Mouse (Mus musculus) bone marrow macrophage, adult 2 months (primary cell): ENCODE data around the gene Pebp1. TPM values are rescaled to one million over a fixed set of nuclear protein-coding genes. Genes with fewer than 3 reads are reported as not detected.

ENCODE experiments used
- H3K27ac ChIP-seq: 2 replicates; pipeline ENCODE4 v1.5.1; 2012; ENCODE audit warnings: low read depth, low read length; ENCODE audit not compliant: insufficient read depth
- H3K4me1 ChIP-seq: 2 replicates; pipeline ENCODE4 v1.6.1; 2012; ENCODE audit warnings: low read length; ENCODE audit not compliant: control insufficient read depth, insufficient read depth
- H3K4me3 ChIP-seq: 2 replicates; pipeline ENCODE4 v1.5.1; 2012; ENCODE audit warnings: mild to moderate bottlenecking, low read length, moderate library complexity; ENCODE audit not compliant: insufficient read depth
- CTCF ChIP-seq: IDR thresholded peaks from 2 replicates; pipeline ENCODE4 v1.5.1; 2012; ENCODE audit warnings: low read depth, mild to moderate bottlenecking, low read length, moderate library complexity
- POLR2A ChIP-seq: IDR thresholded peaks from 2 replicates; pipeline ENCODE4 v1.6.1; 2012; ENCODE audit warnings: mild to moderate bottlenecking, low read depth, low read length, borderline replicate concordance
- polyA plus RNA-seq: library from polyadenylated mRNA; stranded (reverse); fragments of >200 nt; gene quantifications from 2 replicates; pipeline ENCODE4 v1.2.4, GENCODE M21; 2012; ENCODE audit not compliant: missing spikeins, insufficient read depth, insufficient read length

Gene Pebp1
- polyA plus RNA-seq, 1 experiment, result 104 TPM

DNA sequence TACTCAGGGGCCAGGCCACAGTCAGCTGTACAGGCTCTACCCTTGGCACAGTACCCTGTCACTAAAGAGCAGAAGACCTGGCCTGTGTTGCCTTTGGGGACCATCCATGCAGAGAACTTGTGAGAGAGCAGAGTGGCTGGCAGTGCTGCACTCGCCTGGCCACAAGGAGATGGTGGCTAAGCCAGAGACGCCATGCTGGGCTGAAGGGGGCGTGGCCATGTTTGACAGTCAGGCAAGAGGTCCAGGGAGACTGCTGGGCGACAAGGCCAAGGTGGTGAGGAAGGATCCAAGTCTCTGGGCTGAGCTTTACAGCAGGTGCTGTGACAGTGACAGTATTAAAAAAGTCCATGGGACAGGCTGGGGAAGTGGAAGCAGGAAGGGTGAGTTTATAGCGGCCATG, 18.7 kb downstream of the Pebp1 start:
- Histone ChIP-seq H3K4me1 (no peaks in the 10 kb centered on the region), H3K4me3 (no peak overlapping the region), H3K27ac (no peak overlapping the region)
- TF ChIP-seq POLR2A, result no peak
- no peak for TF ChIP-seq CTCF

DNA sequence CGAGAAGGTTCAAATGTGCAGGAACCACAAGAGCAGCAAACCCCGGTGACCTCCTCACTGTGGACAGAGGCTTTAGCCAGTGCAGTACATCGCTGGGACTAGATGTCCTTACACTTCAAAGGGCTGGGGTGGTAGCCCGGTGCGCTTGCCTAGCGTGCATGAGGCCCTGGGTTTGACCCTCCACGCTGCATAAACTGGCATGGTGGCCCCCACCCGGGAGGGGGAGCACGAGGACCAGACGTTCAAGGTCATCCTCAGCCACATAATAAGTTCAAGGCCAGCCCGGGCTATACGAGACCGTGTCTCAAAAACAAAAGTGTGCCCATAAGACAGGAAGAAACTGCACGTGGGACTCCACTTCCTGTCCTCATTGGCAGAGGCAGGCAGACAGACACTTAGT, 19.5 kb downstream of the Pebp1 start:
- Histone ChIP-seq H3K27ac (no peak overlapping the region), H3K4me1 (no peaks in the 10 kb centered on the region), H3K4me3 (no peak overlapping the region)
- TF ChIP-seq POLR2A (no peak), CTCF (no peak)

DNA sequence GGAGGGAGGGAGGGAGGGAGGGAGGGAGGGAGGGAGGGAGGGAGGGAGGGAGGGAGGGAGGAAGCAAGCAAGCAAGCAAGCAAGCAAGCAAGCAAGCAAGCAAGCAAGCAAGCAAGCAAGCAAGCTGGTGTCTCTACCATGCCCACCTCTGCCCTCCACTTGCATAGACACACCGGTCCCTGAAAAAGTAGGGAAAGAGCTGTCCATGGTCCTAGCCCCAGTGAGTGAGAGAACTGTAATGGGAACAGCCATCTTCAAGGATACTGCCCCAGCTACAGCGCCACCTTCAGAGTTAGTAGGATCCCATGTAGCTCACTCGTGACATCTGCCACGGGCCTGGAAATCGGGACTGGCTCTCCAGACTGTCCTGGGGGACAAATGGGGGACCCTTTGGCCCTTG, 22.7 kb downstream of the Pebp1 start:
- TF ChIP-seq CTCF (no peak), POLR2A (no peak)
- no peak overlapping the region for H3K27ac ChIP-seq
- H3K4me1 ChIP-seq, result no peaks in the 10 kb centered on the region
- H3K4me3 ChIP-seq, result no peak overlapping the region

DNA sequence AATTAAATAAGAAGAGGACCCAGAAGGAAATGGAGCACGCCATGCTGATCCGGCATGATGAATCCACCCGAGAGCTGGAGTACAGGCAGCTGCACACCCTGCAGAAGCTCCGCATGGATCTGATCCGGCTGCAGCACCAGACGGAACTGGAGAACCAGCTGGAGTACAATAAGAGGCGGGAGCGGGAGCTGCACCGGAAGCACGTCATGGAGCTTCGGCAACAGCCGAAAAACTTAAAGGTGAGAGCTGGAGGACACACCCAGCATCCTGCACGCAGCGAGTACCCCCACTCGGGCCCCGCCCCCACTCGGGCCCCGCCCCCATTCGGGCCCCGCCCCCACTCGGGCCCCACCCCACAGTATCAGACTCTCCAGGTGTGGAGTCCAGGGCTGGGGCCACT, 23.9 kb downstream of the Pebp1 start:
- H3K27ac ChIP-seq, result no peak overlapping the region
- no peak for TF ChIP-seq POLR2A
- no peak for TF ChIP-seq CTCF
- no peak overlapping the region for H3K4me3 ChIP-seq
- no peaks in the 10 kb centered on the region for H3K4me1 ChIP-seq

DNA sequence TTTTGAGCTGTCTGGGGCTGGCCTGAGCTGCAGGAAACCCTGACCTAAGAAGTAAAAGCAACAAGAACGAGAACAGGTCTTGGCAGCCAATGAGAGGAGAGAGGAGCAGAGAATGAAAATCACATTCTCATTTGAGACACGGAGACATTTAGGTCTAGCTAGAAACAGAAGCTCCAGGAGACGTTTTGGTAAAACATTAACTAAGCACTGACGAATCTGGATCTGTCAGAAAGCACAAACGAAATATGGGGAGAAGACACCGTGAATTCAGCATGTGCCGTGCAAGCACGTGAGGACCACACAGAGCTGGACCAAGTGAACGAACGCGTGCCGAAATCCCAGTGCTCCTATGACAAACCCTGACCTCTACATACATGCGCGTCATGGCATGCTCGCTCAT, 29.1 kb downstream of the Pebp1 start:
- Histone ChIP-seq H3K4me3 (no peak overlapping the region), H3K27ac (no peak overlapping the region), H3K4me1 (no peaks in the 10 kb centered on the region)
- TF ChIP-seq CTCF, result no peak
- TF ChIP-seq POLR2A, result no peak

DNA sequence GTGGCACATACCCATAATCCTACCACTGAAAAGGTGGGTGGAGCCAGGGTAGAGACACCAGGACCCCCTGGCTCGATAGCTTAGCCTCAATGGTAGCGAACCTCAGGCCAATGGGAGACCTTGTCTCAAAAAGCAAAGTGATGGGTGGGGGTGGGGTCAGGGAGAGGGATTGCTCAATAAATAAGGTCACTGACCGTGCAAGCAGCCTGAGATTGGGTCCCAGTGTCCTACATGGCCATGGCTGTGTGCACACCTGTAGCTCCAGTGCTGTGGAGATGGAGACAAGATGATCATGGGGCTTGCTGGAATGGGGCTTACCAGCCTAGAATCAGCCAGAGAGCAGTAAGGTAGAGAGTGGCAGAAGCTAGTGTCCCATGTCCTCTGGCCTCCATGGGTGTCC, 35.7 kb downstream of the Pebp1 start:
- Histone ChIP-seq H3K4me3 (no peak overlapping the region), H3K27ac (no peak overlapping the region), H3K4me1 (no peaks in the 10 kb centered on the region)
- no peak for TF ChIP-seq POLR2A
- TF ChIP-seq CTCF, result no peak

DNA sequence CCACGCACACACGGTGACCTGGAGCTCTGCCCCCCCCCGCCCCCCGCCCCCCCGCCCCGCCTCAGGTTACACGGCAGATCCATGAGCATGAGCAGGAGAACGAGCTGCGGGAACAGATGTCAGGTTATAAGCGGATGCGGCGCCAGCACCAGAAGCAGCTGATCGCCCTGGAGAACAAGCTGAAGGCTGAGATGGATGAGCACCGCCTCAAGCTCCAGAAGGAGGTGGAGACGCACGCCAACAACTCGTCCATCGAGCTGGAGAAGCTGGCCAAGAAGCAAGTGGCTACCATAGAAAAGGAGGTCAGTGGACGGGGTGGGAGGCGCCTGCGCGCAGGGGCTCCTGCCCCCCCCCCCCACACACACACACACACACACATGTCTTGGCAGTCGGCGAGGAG, 36.6 kb downstream of the Pebp1 start:
- TF ChIP-seq POLR2A, result no peak
- TF ChIP-seq CTCF, result no peak
- Histone ChIP-seq H3K4me3 (no peak overlapping the region), H3K4me1 (no peaks in the 10 kb centered on the region), H3K27ac (no peak overlapping the region)

DNA sequence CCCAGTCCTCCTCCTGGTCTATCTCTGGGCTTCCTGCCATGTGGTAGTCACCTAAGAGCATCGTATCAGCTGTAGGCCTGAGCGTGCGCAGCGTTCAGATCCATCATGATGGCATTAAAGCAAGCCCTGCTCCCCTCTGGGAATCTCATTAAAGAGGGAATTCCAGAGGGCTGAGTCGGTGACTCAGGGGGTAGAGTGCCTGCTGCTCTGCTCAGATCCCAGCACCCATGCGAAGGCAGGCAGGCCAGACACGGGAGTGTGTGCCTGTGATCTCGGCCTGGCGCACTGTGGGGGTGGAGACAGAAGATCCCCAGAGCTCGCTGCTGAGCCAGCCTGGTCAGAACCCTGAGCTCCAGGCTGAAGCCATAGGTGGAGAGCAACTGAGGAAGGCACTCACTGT, 39.1 kb downstream of the Pebp1 start:
- no peak overlapping the region for H3K27ac ChIP-seq
- no peaks in the 10 kb centered on the region for H3K4me1 ChIP-seq
- no peak overlapping the region for H3K4me3 ChIP-seq
- TF ChIP-seq POLR2A (no peak), CTCF (no peak)

DNA sequence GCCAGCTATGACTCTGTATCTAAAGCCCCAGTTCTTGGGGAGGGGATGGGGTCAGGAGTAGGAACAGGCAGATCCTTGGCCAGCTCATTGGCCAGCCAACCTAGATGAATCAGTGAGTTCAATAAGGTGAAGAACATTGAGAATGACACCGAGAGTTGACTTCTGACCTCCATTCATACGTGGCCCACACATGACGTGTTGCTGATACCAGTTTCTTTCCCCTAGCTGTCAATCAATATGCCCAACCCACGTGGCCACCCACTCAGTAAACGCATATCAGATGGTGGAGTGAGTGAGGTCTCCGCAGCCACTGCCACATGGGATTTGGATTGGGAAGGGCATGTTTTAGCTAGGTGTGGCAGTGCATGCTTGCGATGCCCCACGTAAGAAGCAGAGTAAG, 42.3 kb downstream of the Pebp1 start:
- Histone ChIP-seq H3K4me1 (no peaks in the 10 kb centered on the region), H3K4me3 (no peak overlapping the region), H3K27ac (no peak overlapping the region)
- no peak for TF ChIP-seq CTCF
- TF ChIP-seq POLR2A, result no peak

DNA sequence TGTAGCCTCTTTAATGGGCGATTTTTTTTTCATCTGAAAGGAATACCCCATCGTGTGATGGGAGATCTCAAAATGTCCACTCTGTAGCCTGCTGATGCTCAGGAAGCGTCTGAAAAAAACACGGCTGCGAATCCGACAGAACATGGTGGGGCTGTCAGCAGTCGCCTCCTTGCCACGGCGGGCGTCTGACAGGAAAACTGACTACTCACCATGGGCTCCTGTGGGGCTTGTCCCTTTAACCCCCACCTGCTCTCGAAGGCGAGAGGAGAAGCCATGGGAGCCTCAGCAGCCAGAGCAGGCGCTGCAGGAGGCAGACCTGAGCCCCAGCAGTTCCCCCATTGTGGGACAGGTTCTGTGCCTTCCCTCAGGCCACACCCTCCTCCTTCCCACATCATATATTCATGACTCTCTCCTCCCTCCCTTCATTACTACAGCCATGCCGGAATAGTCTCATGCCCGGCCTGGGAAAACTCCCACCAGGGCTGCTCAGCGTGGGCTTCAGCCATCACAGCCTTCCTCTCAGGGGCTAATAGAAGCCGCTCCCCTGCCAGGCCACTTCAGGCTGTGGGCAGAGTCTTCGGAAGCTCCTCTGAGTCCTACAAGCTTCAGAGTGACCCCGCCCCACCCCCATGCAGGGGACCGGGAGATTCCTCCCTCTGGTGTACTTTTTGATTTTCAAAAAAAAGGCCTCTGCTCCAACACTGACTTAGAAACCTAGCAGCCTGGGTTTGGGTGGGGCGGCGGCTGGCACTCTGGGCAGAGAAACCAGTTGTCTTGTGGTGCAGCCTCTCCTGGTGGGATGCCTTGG, 44.5 kb downstream of the Pebp1 start:
- Histone ChIP-seq H3K4me1 (no peaks in the 10 kb centered on the region), H3K4me3 (no peak overlapping the region), H3K27ac (no peak overlapping the region)
- no peak for TF ChIP-seq CTCF
